Mouse (Mus musculus): Measurements from ENCODE around the gene Arid1a.
A peak's percentile ranks its signal among the peaks of the same experiment; 100 is the strongest.

Arid1a gene

DNA sequence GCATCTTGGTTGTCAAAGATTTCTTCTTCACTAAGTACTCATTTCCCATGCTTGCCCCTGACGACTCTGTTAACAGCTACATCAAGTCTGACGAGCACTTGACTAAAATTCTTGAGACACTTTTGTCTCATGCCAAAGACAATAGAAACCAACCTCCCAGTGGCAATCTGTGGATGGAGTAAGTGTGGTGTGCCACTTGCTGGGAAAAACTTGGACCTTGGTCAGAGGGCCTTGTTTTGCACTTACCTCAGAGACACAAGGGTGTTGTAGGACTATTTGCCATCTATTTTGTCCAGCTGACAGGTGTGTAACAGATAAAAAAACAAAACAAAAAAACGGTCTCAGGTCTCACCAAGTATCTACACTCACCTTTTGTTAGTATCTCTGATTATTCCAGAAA lies 80.4 kb downstream of the Arid1a start:
- no peak for DNase-seq (ENCODE audit: extremely low read depth, insufficient read length, low spot score)

DNA sequence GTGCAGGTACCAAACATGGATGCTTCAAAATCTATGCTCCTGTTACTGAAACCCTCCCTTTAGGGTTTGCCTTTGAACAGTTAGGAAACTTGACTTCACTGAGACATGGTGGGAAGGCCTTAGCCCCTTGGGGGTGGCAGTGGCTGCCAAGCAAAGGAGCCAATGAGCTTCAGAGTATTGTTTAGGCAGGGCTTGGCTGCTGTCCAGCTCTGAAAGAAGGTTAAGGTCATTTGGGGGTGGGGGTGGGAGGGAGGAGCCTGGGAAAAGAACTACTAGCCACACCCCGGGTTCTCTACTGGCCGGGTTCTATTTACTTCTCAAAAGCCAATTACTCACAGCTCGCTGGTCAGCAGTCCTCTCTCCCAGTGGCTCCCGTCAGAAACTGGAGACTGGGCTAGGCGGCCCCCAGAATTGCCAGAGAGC lies 81.0 kb downstream of the Arid1a start:
- no peak for DNase-seq (ENCODE audit: extremely low read depth, insufficient read length, low spot score)

DNA sequence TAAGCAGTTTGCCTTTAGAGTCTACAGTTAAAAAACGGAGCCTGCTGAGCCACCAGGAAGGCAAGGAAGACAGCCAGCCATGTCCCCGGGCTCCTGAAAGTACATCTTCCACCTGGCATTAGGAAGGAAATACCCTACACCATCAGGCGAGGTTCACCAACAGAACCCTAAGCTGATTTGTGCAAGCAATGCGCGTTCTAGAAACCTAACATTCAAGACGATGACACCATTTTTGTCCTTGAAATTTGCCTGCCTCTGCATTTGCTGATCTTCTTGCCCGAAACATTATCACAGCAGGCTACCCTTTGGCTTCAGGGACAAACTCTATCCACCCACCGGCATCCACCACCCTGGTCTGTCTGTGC lies 82.3 kb downstream of the Arid1a start:
- DNase-seq (ENCODE audit: extremely low read depth, insufficient read length, low spot score) = no peak

DNA sequence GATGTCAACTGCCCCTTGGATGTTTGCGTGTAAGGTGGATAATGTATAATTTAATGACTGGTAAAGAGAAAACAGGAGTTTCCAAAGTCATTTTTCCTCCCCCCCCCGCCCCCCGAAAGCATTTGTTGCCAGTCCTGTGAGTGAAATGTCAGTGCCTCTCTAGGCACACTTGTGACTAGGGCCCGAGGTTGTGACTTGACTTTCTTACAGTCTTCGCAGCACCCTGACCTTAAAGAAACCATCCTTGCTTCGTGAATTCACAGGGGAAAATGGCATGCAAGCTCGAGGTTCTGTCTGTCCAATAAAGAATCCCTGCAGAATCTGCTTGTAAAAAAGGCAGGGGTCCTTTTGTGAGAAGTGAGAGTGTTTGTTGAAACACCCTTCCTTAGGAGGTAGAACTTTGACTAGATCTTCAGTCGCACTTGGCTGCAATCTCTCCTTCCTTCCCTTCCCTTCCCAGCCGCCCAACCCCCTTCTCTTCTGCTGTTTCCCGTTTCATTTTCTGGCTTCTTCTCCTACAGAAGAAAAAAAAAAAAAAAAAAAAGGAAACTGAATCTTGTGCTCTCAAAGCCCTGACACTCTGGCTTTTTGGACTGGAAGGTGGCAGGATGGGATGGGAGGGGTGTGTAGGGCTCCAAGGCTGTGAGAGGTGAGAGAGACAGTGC lies 82.8 kb downstream of the Arid1a start:
- DNase-seq (ENCODE audit: extremely low read depth, insufficient read length, low spot score) = no peak

DNA sequence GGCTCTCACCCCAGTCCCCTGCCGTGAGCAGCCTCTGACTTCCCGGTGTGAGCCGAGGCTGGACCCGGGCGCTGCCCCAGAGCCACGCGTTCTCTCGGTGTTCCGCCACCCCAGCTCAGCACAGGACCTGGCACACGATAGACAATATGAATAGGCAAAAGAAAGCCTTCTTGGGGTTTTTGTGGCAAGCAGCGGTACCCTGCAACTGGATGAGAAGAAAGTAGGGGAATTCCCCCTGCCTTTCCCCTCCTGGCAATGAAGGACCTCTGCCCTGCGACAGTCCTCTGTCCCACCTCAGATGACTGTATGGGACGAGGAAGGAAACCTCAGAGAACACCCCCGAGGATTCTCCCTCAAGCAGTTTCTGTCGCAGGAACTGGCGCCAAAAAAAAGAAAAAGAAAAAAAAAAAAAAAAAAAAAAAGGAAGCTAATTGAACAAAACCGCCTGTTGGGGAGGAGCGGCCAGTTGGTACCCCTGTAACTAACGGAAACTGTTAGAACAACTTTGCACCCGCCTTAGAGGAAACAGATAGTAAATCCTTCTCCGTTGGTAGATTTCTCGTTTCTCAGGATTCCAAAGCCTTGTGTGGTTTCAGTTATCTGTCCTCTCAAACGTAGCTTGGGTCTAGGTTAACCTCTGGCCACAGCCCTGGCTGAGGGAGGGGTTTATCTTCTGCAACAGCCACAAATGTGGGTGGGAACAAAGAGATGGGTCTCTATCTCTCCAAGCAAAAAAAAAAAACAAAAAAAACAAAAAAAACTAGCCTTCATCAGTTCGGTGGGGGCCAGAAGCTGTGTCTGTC lies 83.5 kb downstream of the Arid1a start:
- DNase-seq (ENCODE audit: extremely low read depth, insufficient read length, low spot score) = no peak

DNA sequence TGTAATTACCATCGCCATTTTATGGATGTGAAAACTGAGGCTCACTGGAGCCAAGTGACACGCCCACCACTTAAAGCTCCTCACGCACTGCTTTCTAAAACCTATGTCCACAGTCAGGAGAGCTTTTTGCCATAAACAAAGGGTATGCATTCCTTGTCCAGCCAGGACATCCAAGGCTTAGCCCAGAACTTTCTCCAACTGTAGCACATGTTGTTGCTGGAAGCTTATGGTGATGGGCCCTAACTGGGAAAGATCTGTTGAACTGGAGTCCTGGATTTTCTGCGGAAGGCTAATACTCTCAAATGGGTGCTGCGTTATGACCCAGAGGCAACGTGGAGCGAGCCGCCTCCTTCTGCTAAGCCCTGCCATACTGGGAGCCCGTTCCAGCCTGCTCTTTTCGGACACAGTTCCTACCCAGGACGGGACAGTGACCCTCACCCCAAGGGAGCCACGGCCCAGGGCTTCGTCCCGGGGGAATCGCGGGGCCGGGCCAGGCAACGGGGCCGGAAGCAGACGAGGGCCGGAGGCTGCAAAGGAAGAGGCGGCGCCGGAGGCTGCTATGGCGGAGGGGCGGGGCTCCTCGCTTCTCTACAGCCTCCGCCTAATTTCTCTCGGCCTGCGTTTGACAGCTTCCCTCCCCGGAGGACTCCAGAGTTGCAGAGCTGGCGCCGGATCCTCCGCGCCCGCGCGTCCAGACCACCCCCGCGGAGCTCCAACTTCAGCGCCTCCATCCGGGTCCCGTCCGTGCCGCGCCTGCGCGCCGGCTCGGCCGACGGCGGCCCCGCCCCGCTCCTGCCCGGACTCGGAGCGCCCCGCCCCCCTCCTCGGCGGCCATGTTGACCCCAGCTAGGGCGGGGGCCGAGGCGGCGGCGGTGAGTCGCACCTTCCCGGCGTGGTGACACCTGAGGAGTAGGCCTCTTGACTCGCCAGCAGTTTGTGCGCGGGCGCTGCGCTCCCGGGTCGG lies 84.4 kb downstream of the Arid1a start, which contains the start of gene Pigv:
Gene Pigv, minus strand, starts transcription at position 767 of the 964 bp plus-strand sequence.
- peak; percentile 87 for DNase-seq (ENCODE audit: extremely low read depth, insufficient read length, low spot score)

DNA sequence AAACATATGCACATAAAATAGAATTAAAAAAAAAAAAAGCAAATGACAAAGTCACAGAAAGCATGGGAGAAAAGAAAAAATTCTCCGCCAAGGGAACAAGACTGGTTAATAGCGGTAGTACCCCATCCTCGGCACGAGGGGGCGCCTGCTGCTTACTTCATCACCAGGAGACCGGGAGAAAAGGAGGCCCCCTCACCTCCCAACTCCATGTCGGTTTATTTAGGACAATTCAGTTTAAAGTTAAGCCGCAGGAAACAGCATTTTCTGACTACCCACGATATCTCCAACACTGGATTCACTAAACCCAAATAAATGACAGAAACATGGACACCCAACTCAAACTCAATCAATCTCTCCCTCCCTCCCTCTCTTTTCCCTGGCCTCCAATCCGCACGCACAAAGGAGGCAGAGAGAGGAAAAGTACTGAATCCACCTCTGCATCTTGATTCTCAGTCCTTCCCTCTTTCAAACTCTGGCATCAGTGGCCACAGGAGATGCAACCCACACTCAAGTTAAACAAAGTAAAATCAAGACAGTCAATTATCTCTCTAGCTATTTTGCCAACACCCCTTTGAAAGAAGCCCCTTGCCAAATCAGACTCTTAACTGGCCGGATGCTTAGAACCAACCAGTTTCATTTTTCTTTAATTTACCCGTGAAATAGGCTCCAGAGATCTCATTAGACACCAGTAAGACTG lies 85.2 kb downstream of the Arid1a start:
- peak; percentile 48 for DNase-seq (ENCODE audit: extremely low read depth, insufficient read length, low spot score)

DNA sequence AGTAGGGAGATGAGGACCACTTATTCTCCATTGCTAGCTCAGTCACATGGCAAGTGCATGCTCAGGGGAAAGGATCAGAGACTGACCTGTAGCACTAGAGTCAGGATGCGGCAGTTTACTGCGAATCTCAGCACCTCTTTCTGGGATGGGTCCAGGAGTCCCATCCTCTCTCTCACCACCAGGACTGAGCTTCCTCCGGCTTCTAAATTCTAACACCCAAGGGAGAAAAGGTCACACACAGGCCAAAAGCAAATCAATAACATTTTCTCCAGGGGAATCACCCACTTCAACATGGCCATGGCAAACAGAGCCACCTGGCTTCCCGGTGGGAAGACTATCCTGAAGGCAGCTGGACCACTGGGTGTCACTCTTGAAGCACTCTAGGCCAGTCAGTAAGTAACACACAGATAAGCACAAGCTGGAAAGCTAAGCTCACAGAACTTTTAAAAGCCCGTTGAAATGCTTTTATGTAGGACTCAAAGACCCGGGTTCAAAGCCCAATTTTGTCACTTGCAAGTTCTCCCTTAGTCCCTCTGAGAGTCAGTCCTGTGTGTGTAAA lies 86.8 kb downstream of the Arid1a start:
- DNase-seq (ENCODE audit: extremely low read depth, insufficient read length, low spot score) = no peak

DNA sequence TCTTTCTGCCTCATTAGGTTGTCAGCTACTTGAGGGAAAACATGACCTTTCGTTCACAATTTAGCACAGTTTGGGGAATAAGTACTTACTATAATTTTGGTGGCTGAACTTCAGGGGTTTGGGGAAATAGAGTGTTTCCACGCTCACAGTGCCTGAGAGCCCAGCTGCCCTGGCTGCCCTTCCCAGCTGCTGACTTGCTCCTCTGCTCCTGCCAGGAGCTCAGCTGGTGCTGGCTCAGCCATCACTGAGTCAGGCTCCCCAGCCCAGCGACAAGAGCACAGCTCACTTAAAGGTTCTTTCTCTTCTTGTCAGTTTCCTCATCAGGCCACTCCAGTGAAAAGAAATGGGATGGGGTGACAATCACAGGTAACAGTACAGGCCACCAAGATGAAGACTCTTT lies 88.0 kb downstream of the Arid1a start:
- no peak for DNase-seq (ENCODE audit: extremely low read depth, insufficient read length, low spot score)

DNA sequence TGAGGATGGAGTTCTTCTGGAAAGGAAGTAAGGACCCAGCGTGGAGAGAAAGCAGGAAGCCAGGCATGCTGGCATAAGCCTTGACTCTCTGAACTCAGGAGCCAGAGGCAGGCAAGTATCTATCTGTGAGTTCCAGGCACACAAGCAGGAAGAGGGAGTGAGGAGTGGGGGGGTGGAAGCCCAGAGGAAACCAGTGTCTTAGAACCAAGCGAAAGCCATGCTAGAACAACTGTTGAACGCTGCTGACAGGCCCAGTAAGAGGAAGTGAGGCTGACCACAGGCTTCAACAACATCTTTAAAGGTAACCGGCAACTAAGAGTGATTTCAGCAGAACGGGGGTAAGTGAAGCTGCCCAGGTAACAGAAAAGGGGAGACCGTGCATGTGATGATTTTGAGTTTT lies 90.4 kb downstream of the Arid1a start:
- no peak for DNase-seq (ENCODE audit: extremely low read depth, insufficient read length, low spot score)

DNA sequence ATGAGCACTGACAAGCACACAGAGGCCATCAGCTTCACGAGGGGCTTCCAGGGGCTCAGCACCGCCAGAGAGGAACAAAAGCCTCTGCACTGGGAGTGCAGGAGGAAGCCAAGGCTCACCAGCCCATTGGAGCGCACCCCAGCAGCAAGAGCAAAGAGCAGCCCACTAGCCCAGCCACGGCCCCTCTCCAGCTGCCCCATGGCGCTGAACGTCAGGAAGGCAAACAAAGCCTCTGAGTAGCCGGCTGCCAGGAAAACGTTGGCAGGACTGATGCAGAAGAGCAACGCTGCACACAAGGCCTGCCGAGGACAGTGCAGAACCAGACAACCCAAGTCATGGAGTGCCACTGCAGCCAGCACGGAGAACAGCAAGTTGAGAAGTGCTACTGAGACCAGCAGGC lies 91.5 kb downstream of the Arid1a start:
- DNase-seq (ENCODE audit: extremely low read depth, insufficient read length, low spot score) = no peak

DNA sequence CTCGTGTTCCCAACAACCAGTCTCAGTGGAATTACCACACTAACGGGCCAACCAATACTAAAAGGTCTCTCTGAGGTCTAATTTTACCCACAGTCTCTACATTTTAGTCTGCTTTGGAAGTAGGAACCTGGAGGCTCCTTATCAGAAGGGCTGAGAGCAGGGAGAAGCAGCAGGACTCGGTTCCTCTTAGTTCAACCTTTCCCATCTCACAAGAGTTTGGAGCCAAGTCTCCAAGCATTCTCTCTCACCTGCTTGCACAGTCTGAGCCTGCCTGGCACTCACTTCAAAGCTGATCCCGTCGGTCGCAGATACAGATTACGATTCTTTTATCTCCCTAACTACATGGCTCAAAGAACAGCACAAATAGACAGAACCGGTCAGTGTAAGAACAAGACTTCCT lies 93.6 kb downstream of the Arid1a start:
- DNase-seq (ENCODE audit: extremely low read depth, insufficient read length, low spot score) = no peak

DNA sequence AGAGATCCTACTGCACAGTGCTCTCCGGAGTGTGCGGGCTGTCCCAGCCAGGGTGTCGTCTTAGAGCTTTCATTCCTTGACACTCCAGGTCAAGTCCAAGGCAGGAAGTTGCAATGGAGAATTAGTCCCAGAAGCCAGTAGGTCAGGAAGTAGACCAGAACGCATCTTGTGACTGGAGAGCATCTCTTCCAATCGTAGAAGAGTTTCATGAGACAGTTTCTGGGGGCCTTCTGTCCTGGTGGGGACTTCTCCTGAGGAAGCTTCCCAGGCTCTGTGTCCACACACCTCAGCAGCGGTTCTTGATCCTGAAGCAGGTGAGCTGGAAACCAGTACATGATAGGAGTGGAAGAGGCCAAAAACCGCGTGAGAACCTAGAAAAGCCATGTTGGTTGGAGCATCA lies 94.1 kb downstream of the Arid1a start:
- no peak for DNase-seq (ENCODE audit: extremely low read depth, insufficient read length, low spot score)

DNA sequence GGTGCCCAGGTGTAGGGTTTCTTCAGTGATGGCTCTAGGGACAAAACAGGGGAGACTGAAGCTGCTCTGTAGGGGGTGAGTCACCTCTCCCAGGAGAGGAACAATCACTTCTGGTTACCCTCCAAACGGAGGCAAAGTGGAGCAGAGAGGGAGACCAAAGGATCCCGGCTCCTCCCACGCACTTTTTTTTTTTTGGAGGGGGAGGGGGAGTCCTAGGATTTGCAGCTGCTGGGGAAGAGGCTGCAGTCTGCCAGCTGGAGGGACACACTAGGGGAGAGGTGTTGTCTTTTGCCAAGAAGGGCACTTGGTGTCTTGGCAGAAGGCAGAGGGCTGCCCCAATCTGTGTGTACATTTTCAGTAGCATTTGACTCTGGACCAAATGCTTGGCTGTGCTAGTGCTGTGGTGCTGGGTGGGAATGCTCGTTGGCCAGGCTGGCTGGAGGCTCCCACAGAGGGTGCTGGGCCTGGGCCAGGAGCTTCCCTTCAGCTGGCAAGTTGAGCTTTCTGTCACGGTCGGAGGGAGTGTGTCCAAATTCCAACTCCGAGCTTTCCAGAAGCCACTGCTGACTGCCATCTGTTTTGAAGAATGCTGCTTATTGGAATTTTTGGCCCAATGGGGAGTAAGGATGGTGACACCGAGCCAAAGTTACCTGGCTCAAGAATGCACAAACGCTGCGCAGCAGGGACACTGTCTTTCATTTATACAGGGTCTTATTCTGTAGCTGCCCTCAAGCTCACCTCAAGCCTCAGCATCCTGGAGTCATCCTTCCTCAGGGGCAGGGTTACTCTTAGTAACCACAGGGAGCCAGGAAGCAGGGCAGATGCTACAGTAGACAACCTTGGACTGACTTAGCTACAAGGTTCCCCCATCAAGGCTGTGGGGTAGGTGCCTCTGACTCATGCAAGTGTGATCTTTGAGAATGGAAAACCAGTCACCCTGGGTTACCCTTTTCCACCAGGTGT lies 96.1 kb downstream of the Arid1a start:
- DNase-seq (ENCODE audit: extremely low read depth, insufficient read length, low spot score) = peak; percentile 87

DNA sequence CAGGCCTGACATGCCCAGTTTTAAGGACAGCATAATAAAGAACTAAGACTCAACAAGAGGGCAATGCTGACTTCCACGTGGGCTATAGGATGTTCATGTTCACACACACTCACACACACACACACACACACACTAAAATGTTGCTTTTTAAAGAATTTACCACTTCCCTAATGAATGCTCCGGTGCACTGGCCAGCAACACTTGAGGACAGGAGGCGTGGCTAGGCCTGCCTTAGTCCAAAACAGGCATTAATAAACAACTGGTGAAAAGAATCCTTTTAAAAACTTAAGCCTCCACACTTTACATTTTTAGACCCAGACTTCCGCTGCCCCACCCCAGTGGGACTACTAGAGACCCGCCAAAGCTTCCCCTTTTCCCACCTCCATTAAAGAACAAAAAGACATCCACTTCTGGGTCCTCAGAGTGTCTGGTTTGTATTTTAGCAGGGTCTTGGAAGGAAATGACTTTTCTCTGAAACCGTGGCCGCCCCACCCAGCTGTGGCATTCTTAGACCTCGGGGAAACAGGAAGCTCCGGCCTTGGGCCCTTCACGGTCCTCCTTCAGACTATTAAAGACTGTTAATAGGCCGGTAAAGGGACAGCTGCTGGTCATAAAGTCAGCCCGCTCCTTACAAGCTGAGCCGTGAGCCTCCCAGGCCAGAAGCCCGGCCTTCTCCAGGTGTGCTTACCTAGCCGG lies 96.9 kb downstream of the Arid1a start:
- DNase-seq (ENCODE audit: extremely low read depth, insufficient read length, low spot score) = peak; percentile 33

DNA sequence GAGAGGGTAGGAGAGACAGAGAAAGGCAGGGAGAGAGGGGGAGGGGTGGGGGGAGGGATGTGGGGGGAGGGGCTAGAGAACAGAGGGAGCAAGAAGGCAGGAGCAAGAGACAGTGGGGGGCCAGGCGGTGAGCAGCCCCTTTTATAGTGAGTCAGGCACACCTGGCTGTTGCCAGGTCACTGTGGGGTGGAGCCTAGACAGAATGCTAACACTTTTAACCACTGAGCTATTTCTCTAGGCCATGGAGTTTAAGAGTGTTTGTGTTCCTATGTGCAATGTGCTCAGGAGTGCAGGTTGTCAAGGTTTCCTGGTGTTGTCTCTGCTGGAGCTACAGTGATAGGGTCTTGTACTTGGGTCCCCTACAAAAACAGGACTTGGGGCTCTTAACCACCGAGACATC lies 97.8 kb downstream of the Arid1a start:
- no peak for DNase-seq (ENCODE audit: extremely low read depth, insufficient read length, low spot score)

DNA sequence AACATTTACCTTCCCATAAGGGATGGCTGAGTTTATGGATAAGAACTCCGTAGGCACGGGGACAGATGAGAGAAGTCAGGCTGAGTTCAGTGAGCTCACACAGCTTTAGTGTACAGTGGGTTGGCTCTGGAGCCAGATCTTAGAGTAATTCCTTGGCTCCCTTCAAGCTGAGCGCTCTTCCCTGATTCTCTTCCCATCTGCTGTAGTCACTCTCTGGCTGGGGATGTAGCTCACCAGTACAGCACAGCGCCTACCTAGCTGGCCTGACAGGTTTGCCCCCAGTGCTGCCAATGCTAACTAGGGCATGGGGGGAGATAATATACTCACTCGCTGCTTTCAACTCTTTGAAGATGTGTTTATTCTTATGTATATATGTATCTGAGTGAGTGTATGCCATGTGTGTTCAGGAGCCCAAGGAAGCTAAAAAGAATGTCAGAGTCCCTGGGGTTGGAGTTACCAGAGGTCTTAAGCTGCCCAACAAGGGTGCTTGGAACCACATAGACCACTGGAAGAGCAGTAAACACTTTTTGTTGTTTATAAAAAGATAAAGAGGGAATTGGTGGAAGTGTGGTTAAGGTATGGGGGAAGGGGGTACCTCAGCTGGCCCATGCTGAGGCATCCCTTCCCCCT lies 98.6 kb downstream of the Arid1a start:
- no peak for DNase-seq (ENCODE audit: extremely low read depth, insufficient read length, low spot score)

DNA sequence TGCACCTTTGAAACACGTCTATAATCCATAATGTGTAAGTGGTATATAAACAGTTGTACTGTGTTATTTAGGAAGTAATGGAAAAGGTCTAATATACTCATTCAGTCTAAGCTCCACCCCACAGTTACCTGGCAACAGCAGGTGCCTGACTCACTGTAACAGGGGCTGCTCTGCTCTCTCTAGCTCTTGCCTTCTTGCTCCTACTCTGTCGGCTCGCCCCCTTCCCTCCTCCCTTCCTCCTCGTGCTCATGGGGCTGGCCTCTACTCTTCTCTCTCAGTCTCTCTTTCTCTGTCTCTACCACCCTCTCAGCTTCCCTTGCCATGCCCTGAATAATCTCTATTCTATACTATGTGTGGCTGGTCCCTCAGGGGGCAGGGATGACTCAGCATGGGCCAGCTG lies 99.6 kb downstream of the Arid1a start:
- no peak for DNase-seq (ENCODE audit: extremely low read depth, insufficient read length, low spot score)
